Mouse (Mus musculus) lung, adult 2 months (tissue): ENCODE measurements around the gene Tmem181a.
"Not testable (repeated sequence)": the region's sequence is repeated elsewhere in the genome, so short reads cannot be mapped to it uniquely, and the experiment has no call there.

Source experiments
- CTCF ChIP-seq: fragments of 200-500 bp; IDR thresholded peaks from 2 replicates; pipeline ENCODE4 v1.5.1; 2011; ENCODE audit warnings: mild to moderate bottlenecking, low read length, control low read depth; ENCODE audit not compliant: insufficient read depth
- POLR2A ChIP-seq: fragments of 200-500 bp; IDR thresholded peaks from 2 replicates; pipeline ENCODE4 v1.6.1; 2011; ENCODE audit warnings: low read depth, mild to moderate bottlenecking, control low read depth, low read length, borderline replicate concordance; ENCODE audit errors: extremely low read depth

- not testable (repeated sequence) for TF ChIP-seq CTCF, POLR2A
Observed at GRCm38 (mm10) chr17:6280513-6280912, 23.9 kb downstream of the Tmem181a start.
